Mouse (Mus musculus) activated CD4-positive, CD25-positive, alpha-beta regulatory T cell (primary cell): ENCODE data around the gene Lingo4. TPM values are rescaled to one million over a fixed set of nuclear protein-coding genes. Genes with fewer than 3 reads are reported as not detected.

Experiments used
- polyA plus RNA-seq, 2 experiments: library from polyadenylated mRNA; unstranded; fragments of 100-300 nt; shearing (Covaris generic); gene quantifications; one replicate each; pipeline ENCODE4 v1.2.1; 2017

Lingo4 gene
- polyA plus RNA-seq: under 1 TPM in 1 of 2 experiments, not detected in 1; 0.12 TPM

DNA sequence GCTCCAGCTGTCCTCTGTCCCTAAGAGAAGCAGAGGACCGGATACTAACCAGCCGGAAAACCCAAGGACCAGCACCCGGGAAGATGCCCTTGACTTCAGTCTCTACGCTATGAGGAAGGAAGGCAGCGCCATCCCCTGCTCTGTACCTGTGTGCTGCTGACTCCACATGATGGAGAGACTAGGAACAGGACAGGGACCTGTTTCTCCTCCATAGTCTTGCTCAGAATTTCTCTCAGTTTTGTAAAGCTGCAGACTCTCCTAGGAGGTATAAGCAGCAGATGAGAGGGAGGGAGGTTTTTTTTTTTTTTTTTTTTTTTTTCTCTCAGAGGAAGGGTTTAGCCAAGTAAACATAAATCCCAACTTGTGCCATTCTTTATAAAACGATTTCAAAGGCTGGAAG, at the start of gene Lingo4:
Lingo4 (plus strand) TSS at position 301 of the 400 bp plus-strand sequence.

GRCm38 (mm10) chr3:94362138-94362537, 36.2 kb upstream of the Lingo4 start, which contains the start of gene C2cd4d:
TSS of gene C2cd4d (plus strand) at chr3:94362438.

GRCm38 (mm10) chr3:94372641-94373040, 25.7 kb upstream of the Lingo4 start, which contains the start of gene Rorc:
TSS of gene Rorc (plus strand) at chr3:94372794.

DNA sequence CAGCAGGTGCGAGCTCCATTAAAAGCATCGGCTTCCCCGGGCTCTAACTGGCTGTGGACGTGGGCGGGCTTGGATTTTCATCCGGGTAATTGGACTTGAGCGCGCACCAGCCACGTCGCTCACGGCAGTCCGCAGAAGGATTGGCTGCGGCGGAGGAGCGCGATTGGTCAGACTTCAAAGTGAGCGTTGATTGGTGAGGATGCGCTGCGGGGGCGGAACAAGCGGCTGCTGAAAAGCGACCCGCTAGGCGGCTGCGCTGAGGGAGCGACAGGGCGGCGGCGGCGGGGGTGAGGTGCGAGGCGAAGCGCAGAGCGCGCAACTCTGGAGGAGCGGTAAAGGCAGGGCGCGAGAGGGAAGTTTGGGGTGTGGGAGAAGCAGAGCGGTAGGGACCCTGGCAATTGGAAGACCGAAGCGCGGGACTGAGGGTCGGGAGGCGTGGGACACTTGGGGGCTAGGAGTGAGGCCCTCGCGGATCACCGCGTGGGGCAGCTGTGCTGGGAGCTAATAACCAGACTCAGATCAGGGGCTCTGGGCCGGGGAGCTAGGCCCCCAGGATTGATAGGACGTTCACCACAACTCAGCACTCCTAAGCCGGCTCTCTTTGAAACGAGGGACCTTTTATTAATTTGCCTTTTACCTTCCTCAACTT, 14.8 kb downstream of the Lingo4 start, which contains the start of gene Tdrkh:
Tdrkh (plus strand) TSS at position 243 of the 649 bp plus-strand sequence.

DNA sequence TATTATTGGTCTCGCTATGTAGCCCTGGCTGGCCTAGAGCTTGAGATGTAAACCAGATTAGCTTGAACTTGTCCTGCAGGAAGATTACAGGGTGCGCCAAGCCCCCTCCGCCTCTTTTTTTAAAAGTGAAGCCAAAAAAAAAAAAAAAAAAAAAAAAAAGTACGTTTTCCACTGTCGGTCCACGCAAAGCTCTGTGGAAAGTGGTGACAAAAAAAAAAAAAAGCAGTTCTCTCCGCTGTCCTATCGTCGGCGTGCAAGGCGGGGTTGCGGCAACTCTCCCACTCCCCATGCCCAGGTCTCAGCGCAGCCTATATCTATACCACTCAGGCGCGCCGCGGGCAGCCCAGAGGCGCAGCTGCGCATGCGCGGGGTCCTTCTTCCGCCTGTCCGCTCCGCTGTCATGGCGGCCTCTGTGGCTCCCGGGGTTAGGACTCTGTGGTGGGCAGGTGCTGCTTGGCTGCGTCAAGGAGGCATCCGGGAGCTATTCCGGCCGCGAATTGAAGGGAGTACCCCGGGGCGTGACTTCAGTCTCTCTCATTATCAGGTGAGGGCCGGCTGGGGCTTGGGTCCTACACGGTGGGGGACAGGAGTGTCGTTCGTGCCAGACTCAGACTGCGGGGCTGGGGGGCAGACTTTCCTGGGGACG, 44.8 kb downstream of the Lingo4 start, which contains the start of gene Mrpl9:
Mrpl9 (plus strand) TSS at position 368 of the 646 bp plus-strand sequence.

DNA sequence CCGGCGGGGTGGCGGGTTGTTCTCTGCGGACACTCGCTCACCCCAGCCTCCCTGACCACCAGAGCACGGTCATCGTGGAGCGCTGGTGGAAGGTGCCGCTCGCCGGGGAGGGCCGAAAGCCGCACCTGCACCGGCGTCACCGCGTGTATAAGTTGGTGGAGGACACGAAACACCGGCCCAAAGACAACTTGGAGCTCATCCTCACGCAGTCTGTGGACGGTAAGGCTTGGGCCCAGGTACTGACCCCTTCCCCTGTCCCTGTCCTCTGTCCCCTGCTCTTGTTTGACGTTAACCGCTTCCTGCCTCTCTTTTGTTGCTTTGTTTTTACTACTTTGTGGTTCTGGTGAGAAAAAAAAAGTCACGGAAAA, 45.3 kb downstream of the Lingo4 start, which contains the start of gene Oaz3:
Oaz3 (minus strand) TSS at position 319 of the 368 bp plus-strand sequence.

Other genes starting within 250 kb of the Lingo4 start
- not detected for gene Gm10696, start 220.3 kb upstream of the Lingo4 start, polyA plus RNA-seq
- gene Gm5286, start 201.8 kb upstream of the Lingo4 start, polyA plus RNA-seq: not detected
- gene Gm4778, start 134.5 kb upstream of the Lingo4 start, polyA plus RNA-seq: not detected
- gene Them4, start 88.4 kb upstream of the Lingo4 start, polyA plus RNA-seq: 1 to 10 TPM; 4.2 to 6.5 TPM
- gene Them5, start 56.4 kb upstream of the Lingo4 start, polyA plus RNA-seq: not detected
- under 1 TPM in 1 of 2 experiments, not detected in 1; 0.24 TPM for gene C2cd4d, start 36.1 kb upstream of the Lingo4 start, polyA plus RNA-seq
- gene Rorc, start 25.7 kb upstream of the Lingo4 start, polyA plus RNA-seq: 1 to 10 TPM in 1 of 2 experiments, under 1 TPM in 1; 0.82 to 2.3 TPM
- gene Tdrkh, start 14.8 kb downstream of the Lingo4 start, polyA plus RNA-seq: 1 to 10 TPM; 3.8 to 4.7 TPM
- gene Mrpl9, start 44.8 kb downstream of the Lingo4 start, polyA plus RNA-seq: 10 to 100 TPM; 39.5 to 72.8 TPM
- 1 to 10 TPM in 1 of 2 experiments, under 1 TPM in 1; 0.64 to 2.0 TPM for gene Oaz3, start 45.4 kb downstream of the Lingo4 start, polyA plus RNA-seq
- 1 to 10 TPM; 1.0 to 2.2 TPM for gene Celf3, start 79.8 kb downstream of the Lingo4 start, polyA plus RNA-seq
- gene Riiad1, start 81.8 kb downstream of the Lingo4 start, polyA plus RNA-seq: under 1 TPM in 1 of 2 experiments, not detected in 1; 0.69 TPM
- 10 to 100 TPM; 18.4 to 24.6 TPM for gene Snx27, start 184.2 kb downstream of the Lingo4 start, polyA plus RNA-seq
- gene Gm10972, start 244.6 kb downstream of the Lingo4 start, polyA plus RNA-seq: not detected